Mouse (Mus musculus) cortical plate, adult 2 months (tissue): Measurements from ENCODE around the gene Zc3h13.

Experiments used
- CTCF ChIP-seq: fragments of 200-500 bp; IDR thresholded peaks from 2 replicates; pipeline ENCODE4 v1.5.1; 2011; ENCODE audit warnings: mild to moderate bottlenecking, control low read depth, low read length; ENCODE audit not compliant: insufficient read depth; ENCODE audit errors: extremely low read depth
- POLR2A ChIP-seq: fragments of 200-500 bp; IDR thresholded peaks from 2 replicates; pipeline ENCODE4 v1.6.1; 2011; ENCODE audit warnings: mild to moderate bottlenecking, low read length, control low read depth; ENCODE audit not compliant: insufficient read depth; ENCODE audit errors: extremely low read depth

- TF ChIP-seq CTCF = no peak
- no peak for TF ChIP-seq POLR2A
Observed at GRCm38 (mm10) chr14:75250432-75250831, 33.7 kb upstream of the Zc3h13 start.
